Mouse (Mus musculus): ENCODE results near the gene Crabp2. TPM values are rescaled to one million over a fixed set of nuclear protein-coding genes. Genes with fewer than 3 reads are reported as not detected.
A peak's percentile ranks its signal among the peaks of the same experiment; 100 is the strongest.

Gene Crabp2
- polyA plus RNA-seq, 1 experiment, result not detected

DNA sequence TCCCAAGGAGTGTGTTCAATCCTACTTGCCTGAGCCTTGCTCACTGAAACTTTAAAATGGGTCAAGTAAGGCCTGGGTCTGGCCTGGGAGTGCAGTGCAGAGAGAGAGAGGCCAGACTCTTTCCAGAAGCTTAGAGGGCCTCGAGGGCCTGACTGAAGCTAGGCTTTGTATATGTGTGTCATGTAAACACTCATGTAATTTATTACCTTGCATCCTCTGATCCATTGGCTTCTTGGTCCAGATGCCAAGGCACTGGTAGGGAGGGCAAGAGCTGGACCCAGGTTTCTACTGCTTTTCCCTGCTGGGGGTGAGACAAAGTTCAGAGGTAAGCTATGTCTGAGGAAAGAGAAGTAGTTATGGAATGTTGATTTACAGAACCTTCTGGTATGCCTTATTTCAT lies 40.6 kb upstream of the Crabp2 start:
- peak overlapping the region; percentile 89 for H3K4me3 ChIP-seq (ENCODE audit: insufficient read depth, low read length)
- peaks cover 36% of the 10 kb centered on the region for H3K4me1 ChIP-seq (ENCODE audit: control insufficient read depth, insufficient read depth, low read length)
- H3K27ac ChIP-seq (ENCODE audit: insufficient read depth, low read depth, low read length), result peak overlapping the region; percentile 65

DNA sequence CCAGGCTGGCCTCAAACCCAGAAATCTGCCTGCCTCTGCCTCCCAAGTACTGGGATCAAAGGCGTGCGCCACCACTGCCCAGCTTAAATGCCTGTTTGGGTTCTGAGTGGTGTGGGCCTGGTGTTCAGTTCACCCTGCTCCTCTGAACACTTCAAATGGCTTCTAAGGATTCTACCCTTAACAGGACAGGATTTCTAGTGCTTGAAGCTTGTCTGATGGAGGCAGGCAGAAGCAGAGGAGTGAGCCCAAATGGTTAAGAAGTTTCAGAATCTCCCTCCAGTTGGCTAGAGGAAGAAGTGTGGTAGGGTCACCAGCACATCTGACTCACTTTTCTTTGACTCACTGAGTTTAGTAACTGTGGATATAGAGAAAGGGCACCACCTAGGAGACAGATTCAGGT lies 39.1 kb upstream of the Crabp2 start:
- TF ChIP-seq CTCF (IDR thresholded peaks at IDR 0.05; ENCODE audit: low read depth, low read length) (no peak), POLR2A (IDR thresholded peaks at IDR 0.05; ENCODE audit: borderline replicate concordance, low read depth, low read length) (no peak)
- Histone ChIP-seq H3K27ac (ENCODE audit: insufficient read depth, low read depth, low read length) (peak overlapping the region; percentile 66), H3K4me3 (ENCODE audit: insufficient read depth, low read length) (peak overlapping the region; percentile 26; the same call in 1 of the 2 replicates), H3K4me1 (ENCODE audit: control insufficient read depth, insufficient read depth, low read length) (peaks cover 40% of the 10 kb centered on the region)

More for the DNA sequence above, 40.6 kb upstream of the Crabp2 start:
- TF ChIP-seq CTCF (IDR thresholded peaks at IDR 0.05; ENCODE audit: low read depth, low read length), result no peak
- no peak for TF ChIP-seq POLR2A (IDR thresholded peaks at IDR 0.05; ENCODE audit: borderline replicate concordance, low read depth, low read length)

DNA sequence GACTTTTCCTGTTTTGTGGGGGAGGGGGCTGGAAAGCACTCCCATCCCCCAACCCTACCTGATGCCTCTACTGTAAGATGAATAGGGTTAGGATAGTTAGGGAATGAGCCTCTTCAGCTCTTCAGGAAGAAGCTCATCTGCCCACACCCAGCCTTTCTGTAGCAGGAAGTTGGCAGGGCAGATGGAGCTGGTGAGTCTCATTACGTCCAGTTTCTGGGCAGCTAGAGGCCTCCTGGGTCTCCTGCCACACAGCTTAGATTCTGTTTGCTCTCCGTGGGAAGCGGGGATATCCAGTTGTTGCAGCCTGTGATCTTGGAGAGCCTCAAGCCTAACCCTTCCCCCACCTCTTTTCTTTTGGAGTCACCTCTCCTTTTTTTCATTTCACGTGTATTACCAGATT lies 38.6 kb upstream of the Crabp2 start:
- TF ChIP-seq CTCF (IDR thresholded peaks at IDR 0.05; ENCODE audit: low read depth, low read length), result no peak
- TF ChIP-seq POLR2A (IDR thresholded peaks at IDR 0.05; ENCODE audit: borderline replicate concordance, low read depth, low read length), result no peak
- Histone ChIP-seq H3K4me3 (ENCODE audit: insufficient read depth, low read length) (peak overlapping the region; percentile 26), H3K4me1 (ENCODE audit: control insufficient read depth, insufficient read depth, low read length) (peaks cover 40% of the 10 kb centered on the region), H3K27ac (ENCODE audit: insufficient read depth, low read depth, low read length) (peak overlapping the region; percentile 66)

DNA sequence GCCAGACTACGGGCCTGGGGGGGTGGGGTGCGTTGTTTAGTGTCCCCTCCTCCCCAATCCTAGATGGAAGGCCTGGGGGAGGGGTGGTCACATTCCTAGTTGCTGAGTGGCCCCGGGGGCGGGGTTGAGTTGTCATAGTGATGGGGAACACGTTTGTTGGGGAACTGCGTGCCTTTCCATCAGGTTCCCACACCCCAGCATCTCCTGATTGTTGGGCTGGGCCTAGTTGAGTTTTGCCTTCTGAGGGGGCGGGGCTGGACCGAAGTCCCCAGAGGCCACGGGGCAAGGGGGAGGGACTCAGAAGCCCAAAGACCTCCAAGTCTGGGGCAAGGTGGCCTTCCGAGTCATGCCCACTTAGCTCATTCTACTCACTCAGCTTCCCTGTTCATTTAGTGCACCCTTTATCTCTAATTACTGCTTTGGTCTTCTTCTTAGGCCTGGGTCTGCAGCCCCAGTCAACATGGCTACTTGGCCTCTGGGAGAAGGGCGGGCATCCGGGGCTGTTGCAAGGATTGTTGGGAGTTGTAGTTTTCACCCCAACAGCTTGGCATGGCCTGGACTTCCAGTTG lies 37.8 kb upstream of the Crabp2 start:
- no peak for TF ChIP-seq CTCF (IDR thresholded peaks at IDR 0.05; ENCODE audit: low read depth, low read length)
- TF ChIP-seq POLR2A (IDR thresholded peaks at IDR 0.05; ENCODE audit: borderline replicate concordance, low read depth, low read length), result no peak
- peaks cover 40% of the 10 kb centered on the region for H3K4me1 ChIP-seq (ENCODE audit: control insufficient read depth, insufficient read depth, low read length)
- peak overlapping the region; percentile 37 for H3K27ac ChIP-seq (ENCODE audit: insufficient read depth, low read depth, low read length)
- H3K4me3 ChIP-seq (ENCODE audit: insufficient read depth, low read length), result peak overlapping the region; percentile 42

DNA sequence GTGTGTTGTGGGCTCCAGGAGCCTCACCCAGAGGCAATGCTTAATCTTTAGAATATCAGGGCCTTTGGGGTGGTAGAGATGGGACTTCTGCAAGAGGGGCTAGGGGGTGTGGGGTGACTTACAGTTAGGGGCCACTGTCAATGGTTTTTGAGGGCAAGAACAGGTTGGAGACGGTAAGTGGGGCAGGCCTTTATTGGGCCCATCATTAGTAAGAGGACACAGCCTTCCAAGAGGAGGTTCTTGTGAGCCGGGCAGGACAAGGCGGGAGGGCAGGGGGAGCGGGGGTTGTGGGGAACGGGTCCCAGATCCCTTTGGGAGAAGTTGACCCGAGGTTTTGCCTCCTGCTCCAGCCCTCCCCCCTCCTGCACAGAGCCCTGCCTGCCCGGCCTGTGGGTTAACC lies 35.0 kb upstream of the Crabp2 start:
- no peak overlapping the region for H3K27ac ChIP-seq (ENCODE audit: insufficient read depth, low read depth, low read length)
- no peak for TF ChIP-seq POLR2A (IDR thresholded peaks at IDR 0.05; ENCODE audit: borderline replicate concordance, low read depth, low read length)
- TF ChIP-seq CTCF (IDR thresholded peaks at IDR 0.05; ENCODE audit: low read depth, low read length), result no peak
- H3K4me3 ChIP-seq (ENCODE audit: insufficient read depth, low read length), result no peak overlapping the region
- H3K4me1 ChIP-seq (ENCODE audit: control insufficient read depth, insufficient read depth, low read length), result peaks cover 38% of the 10 kb centered on the region

GRCm38 (mm10) chr3:87913891-87914290 lies 34.6 kb upstream of the Crabp2 start:
- no peak overlapping the region for H3K27ac ChIP-seq (ENCODE audit: insufficient read depth, low read depth, low read length)
- TF ChIP-seq POLR2A (IDR thresholded peaks at IDR 0.05; ENCODE audit: borderline replicate concordance, low read depth, low read length) (no peak), CTCF (IDR thresholded peaks at IDR 0.05; ENCODE audit: low read depth, low read length) (no peak)
- H3K4me3 ChIP-seq (ENCODE audit: insufficient read depth, low read length), result no peak overlapping the region
- H3K4me1 ChIP-seq (ENCODE audit: control insufficient read depth, insufficient read depth, low read length), result peaks cover 34% of the 10 kb centered on the region

DNA sequence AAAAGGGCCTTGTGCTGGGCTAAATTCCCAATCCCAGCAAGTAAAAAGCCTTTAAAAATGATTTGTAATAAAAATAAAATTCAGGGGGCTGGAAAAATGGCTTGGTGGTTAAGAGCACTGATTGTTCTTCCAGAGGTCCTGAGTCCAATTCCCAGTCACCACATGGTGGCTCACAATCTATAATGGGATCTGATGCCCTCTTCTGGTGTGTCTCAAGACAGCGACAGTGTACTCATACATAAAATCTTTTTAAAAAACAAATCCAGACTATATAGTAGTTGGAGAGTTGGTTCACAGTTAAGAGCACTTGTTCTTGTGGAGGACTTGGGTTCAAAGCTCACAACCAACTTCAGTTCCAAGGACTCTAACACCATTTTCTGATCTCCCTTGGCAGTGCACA lies 31.5 kb upstream of the Crabp2 start:
- Histone ChIP-seq H3K4me1 (ENCODE audit: control insufficient read depth, insufficient read depth, low read length) (peaks cover 15% of the 10 kb centered on the region), H3K4me3 (ENCODE audit: insufficient read depth, low read length) (no peak overlapping the region), H3K27ac (ENCODE audit: insufficient read depth, low read depth, low read length) (no peak overlapping the region)
- TF ChIP-seq CTCF (IDR thresholded peaks at IDR 0.05; ENCODE audit: low read depth, low read length) (no peak), POLR2A (IDR thresholded peaks at IDR 0.05; ENCODE audit: borderline replicate concordance, low read depth, low read length) (no peak)

DNA sequence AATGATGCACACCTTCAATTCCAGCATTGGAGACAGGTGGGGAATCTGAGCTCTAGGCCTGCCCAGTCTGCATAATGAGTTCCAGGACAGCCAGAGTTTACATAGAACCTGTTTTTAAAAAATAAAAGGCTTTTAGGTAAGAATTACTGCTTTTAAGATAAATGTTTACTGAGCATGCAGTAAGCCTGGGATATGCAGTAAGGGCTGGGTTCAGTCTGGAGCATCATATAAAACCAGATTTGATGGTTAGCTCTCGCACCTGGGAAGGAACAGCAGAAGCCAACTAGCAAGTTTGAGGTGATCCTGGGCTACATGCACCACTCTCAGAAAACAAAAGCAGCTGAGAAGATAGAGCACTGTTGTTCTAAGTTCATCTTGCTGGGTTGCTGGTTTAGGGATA lies 29.9 kb upstream of the Crabp2 start:
- H3K4me3 ChIP-seq (ENCODE audit: insufficient read depth, low read length), result no peak overlapping the region
- H3K27ac ChIP-seq (ENCODE audit: insufficient read depth, low read depth, low read length), result no peak overlapping the region
- peaks cover 4% of the 10 kb centered on the region; the same call in 1 of the 2 replicates for H3K4me1 ChIP-seq (ENCODE audit: control insufficient read depth, insufficient read depth, low read length)

GRCm38 (mm10) chr3:87919336-87920108 lies 28.9 kb upstream of the Crabp2 start, which contains the start of gene Mrpl24:
Gene Mrpl24, plus strand, starts transcription at chr3:87919506.
- H3K4me1 ChIP-seq (ENCODE audit: control insufficient read depth, insufficient read depth, low read length), result peaks cover 4% of the 10 kb centered on the region; the same call in 1 of the 2 replicates
- H3K4me3 ChIP-seq (ENCODE audit: insufficient read depth, low read length), result peak within 1 kb of the TSS; percentile 67
- H3K27ac ChIP-seq (ENCODE audit: insufficient read depth, low read depth, low read length), result peak within 1 kb of the TSS; percentile 62
- no peak for TF ChIP-seq CTCF (IDR thresholded peaks at IDR 0.05; ENCODE audit: low read depth, low read length)
- TF ChIP-seq POLR2A (IDR thresholded peaks at IDR 0.05; ENCODE audit: borderline replicate concordance, low read depth, low read length), result peak; percentile 9; the same call in 1 of the 2 replicates

More for the DNA sequence above, 29.9 kb upstream of the Crabp2 start:
- TF ChIP-seq CTCF (IDR thresholded peaks at IDR 0.05; ENCODE audit: low read depth, low read length), result no peak
- no peak for TF ChIP-seq POLR2A (IDR thresholded peaks at IDR 0.05; ENCODE audit: borderline replicate concordance, low read depth, low read length)

Measured in bone marrow macrophage, adult 2 months (primary cell).